Mouse (Mus musculus): ENCODE measurements around the gene Reg3d. TPM values are rescaled to one million over a fixed set of nuclear protein-coding genes. Genes with fewer than 3 reads are reported as not detected.
"Not testable (repeated sequence)": the region's sequence is repeated elsewhere in the genome, so short reads cannot be mapped to it uniquely, and the experiment has no call there.

Gene Reg3d
- total RNA-seq (2021) = not detected

- DNase-seq = no peak
Observed at GRCm38 (mm10) chr6:78378765-78379164, at the start of gene Reg3d. Gene Reg3d, minus strand, starts transcription at chr6:78378865.

- no peak for DNase-seq
Observed at GRCm38 (mm10) chr6:78425497-78425896, 46.8 kb upstream of the Reg3d start.

- DNase-seq = not testable (repeated sequence)
Observed at GRCm38 (mm10) chr6:78422411-78422810, 43.7 kb upstream of the Reg3d start, which contains the start of gene Reg1. Gene Reg1, plus strand, starts transcription at chr6:78422711.

GRCm38 (mm10) chr6:78395323-78395722 lies 16.7 kb upstream of the Reg3d start, which contains the start of gene Reg2:
Gene Reg2, plus strand, starts transcription at chr6:78395623.
- DNase-seq = not testable (repeated sequence)

- no peak for DNase-seq
Observed at GRCm38 (mm10) chr6:78385609-78386008, 6.9 kb upstream of the Reg3d start.

GRCm38 (mm10) chr6:78380409-78380808 lies 1.7 kb upstream of the Reg3d start, which contains the start of gene Reg3a:
Gene Reg3a, plus strand, starts transcription at chr6:78380709.
- DNase-seq = no peak

- no peak for DNase-seq
Observed at GRCm38 (mm10) chr6:78370357-78370756, 8.3 kb downstream of the Reg3d start, which contains the start of gene Reg3b. Gene Reg3b, plus strand, starts transcription at chr6:78370657.

GRCm38 (mm10) chr6:78361971-78362563 lies 16.6 kb downstream of the Reg3d start:
- DNase-seq = no peak

- DNase-seq = no peak
Observed at GRCm38 (mm10) chr6:78341689-78342088, 37.0 kb downstream of the Reg3d start.

- no peak for DNase-seq
Observed at GRCm38 (mm10) chr6:78340296-78340695, 38.4 kb downstream of the Reg3d start.

GRCm38 (mm10) chr6:78331919-78332569 lies 46.6 kb downstream of the Reg3d start:
- peak in 1 of 2 experiments; percentile 2 for DNase-seq

- no peak for DNase-seq
Observed at GRCm38 (mm10) chr6:78329166-78329565, 49.5 kb downstream of the Reg3d start.

GRCm38 (mm10) chr6:78327798-78328197 lies 50.9 kb downstream of the Reg3d start:
- peak; percentile 1 to 3 for DNase-seq

Other genes starting within 250 kb of the Reg3d start
- under 1 TPM in 1 of 2 experiments, not detected in 1; 0.67 TPM for gene Reg3b, start 8.2 kb downstream of the Reg3d start, total RNA-seq (2021)
- gene Reg3a, start 1.8 kb upstream of the Reg3d start, total RNA-seq (2021) = not detected
- not detected for gene Reg2, start 16.8 kb upstream of the Reg3d start, total RNA-seq (2021)
- not detected for gene Reg1, start 43.8 kb upstream of the Reg3d start, total RNA-seq (2021)
- not detected for gene Reg3g, start 90.0 kb upstream of the Reg3d start, total RNA-seq (2021)

Measured in layer of hippocampus, postnatal 36 days (tissue).